Mouse (Mus musculus): ENCODE results near the gene Bicra.

Gene Bicra

GRCm38 (mm10) chr7:16046481-16047337 lies 1.0 kb downstream of the Bicra start:
- peak; percentile 84 for DNase-seq

GRCm38 (mm10) chr7:16046101-16046480 lies 1.6 kb downstream of the Bicra start:
- no peak for DNase-seq

- no peak for DNase-seq
Measured at GRCm38 (mm10) chr7:16045538-16045937, 2.2 kb downstream of the Bicra start.

DNA sequence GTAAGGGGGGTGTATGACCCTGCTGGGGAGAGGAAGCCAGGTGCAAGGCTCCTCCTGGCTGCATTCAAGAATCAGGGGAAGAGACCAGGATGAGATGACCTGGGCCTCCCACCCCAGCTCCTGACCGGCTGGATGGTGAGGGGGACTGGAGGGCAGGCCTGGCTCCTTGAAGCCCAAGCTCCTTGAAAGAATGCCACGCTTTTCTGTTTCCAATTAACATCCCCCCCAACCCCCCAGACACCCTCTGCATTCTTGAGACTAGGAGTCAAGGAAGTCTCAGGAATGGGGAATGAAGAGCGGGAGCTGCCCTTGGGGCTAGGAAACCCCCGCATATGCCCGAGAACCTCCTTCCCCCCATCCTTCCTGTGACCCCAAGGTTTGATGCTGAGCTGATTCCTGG lies 3.2 kb downstream of the Bicra start:
- DNase-seq: no peak

DNA sequence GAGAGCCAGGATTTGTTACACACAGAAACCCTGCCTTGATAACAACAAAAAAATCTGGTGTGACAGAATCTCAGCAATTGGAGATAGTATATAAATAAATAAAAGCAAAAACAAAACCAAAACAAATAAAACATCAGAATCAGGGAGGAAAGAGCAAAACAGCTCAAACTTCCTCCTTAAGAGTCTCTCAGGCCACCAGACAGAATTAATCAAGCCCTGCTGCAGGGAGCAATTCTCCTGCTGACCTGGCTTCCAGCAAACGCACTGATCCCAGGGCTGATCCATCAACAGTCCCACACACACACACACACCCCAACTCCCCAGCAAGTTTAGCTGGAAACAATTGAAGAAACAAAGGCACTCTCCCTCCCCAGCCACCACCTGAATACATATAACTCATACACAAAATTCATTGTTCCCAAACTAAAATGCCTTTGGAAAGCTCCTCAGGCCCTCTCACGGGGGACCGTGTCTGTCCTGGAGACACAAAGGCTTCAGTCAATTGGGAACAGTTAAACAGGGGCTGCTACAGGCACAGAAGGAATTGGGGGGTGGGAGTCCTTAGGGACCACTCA lies 3.8 kb downstream of the Bicra start:
- no peak for DNase-seq

DNA sequence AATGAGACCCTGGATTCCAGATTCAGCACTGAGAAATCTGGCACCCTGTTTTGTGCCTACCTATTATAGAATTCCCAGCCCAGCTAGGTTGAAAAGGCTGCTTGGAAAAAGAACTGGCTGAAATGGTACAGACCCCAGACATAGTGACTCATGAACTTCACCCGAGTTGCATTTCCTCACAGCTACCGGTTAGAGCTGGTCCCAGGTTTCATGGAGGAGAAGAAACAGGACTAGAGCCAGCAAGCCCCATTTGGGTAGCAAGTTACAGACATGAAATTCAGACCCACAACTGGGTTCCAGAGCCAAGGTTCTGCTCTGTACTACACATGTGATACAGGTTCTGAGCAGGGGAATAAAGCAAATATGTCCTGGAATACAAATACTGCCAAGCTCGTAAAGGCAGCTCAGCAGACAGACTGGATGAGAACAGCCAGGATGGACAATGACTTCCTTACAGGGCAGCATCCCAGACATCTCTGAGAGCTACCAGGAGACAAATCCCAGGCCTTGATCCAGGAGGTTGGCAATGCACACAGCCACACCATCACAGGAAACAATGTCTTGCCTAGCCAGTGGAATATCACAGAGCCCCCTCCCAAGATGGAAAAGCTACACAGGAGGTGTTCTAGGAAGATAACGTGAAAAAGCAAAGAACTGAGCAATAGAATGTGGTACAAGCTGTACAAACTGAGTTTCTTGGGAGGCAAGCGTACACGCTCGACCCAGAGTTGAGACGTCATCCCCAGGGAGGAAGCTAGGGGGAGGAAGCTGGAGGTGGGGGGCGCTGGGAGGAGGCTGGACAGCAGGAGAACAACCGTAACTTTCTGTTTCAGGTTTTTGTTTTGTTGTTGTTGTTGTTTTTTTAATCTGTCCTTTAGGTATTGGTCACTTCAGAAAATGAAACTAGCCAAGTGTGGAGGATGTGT lies 4.6 kb downstream of the Bicra start:
- no peak for DNase-seq

DNA sequence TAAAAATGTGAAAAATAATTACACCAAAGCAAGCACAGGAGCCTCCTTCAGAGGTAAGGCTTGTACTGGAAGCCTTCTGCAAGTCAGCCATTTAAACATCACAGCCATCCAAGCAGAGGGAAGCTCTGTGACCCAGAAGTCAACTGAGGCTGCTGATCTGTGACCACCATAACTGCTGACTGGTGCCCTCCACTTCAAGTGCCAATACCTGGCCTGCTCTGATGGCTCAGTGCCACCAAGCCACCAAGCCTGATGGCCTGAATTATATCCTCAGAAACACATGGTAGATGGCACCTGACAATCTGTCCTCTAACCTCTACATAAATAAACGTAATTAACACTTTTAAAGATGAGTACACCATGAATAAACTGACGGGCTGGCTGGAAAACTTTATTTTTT lies 6.5 kb downstream of the Bicra start:
- DNase-seq: no peak

GRCm38 (mm10) chr7:16039363-16039762 lies 8.4 kb downstream of the Bicra start:
- DNase-seq: no peak

GRCm38 (mm10) chr7:16036972-16037371 lies 10.7 kb downstream of the Bicra start:
- no peak for DNase-seq

DNA sequence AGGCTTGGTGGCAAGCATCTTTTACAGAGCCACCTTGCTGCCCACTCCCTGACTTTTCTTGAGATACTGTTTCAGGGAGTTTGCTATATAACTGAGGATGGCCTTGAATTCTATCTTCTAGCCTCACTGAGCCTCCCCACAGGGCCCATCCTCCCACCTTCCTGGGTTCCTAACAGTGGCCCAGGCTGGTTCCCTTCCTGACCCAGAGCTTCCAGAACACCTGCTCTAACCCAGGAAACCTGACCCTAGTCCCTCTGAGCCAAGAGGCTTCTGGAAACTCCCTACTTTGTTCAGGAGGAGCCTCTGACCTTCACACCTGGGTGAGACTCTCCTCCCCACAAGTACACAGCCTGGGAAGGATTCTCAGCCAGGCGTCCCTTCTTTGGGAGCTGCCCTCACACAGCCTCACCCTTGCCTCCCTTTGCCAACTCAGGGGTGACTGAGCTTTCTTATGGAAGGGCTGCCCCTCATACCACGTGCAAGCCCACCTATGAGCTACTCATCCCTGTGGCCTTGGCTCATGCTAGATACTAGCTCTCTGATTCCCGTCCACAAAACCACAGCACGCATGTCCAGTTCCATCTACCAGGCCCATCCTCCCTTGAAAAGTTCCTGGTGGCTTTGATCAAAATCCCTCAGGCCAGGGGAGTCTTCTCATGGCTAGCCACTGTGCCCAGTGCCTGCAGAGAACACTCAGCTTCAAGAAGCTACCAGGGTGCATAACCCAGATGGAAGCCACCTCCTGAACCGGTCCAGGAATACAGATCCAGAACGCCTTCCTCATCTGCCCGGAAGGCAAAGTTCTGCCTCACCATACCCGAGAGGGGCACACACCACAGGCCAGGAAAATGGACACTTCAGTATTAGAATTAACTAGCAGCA lies 13.9 kb downstream of the Bicra start:
- DNase-seq: no peak

DNA sequence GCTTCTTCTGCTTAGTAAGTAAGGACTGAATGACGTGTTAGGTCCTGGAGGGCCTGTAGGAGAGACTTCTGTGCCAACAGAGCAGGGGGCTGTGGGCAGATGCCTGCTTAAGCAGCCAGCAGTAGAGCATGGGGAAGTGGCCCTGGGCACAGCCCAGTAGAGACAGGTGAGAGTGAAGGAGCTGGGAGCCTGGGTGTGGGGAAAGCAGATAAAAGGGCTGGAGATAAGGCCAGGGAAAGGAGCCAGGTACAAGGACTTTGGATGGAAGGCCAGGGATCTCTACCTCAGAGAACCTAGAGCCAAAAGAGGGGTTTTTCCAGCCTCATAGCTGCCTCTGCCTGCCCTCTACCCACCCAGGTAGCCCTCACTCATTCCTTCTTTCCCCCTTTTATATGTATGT lies 14.7 kb downstream of the Bicra start:
- DNase-seq: no peak

GRCm38 (mm10) chr7:16031072-16031471 lies 16.6 kb downstream of the Bicra start:
- DNase-seq: no peak

GRCm38 (mm10) chr7:16028102-16028927 lies 19.4 kb downstream of the Bicra start:
- DNase-seq: peak; percentile 59

DNA sequence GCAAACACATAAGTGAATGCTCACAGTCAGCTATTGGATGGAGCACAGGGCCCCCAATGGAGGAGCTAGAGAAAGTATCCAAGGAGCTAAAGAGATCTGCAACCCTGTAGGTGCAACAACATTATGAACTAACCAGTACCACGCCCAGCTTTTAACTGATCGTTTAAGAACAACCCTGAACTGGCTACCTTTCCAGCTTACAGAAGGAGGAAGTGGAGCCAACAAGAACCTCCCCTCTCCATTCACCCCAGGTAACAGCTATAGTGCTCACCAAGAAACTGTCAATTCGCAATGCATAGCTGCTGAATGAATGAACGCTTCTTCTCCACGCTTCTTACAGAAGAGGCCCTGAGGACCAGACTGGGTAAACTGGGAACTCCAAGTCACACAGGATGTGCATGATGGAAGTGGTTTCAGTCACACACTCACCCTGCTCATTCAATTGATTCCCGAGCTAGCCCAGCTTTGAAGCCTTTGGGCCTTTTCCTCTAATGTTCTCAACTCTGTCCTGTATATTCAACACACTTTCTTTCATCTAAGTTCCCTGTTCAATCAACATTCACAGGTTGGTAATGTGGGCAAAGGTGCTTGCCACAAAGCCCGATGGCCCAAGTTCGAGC lies 23.0 kb downstream of the Bicra start:
- no peak for DNase-seq

- DNase-seq: no peak
Measured at GRCm38 (mm10) chr7:16019256-16020094, 28.2 kb downstream of the Bicra start.

DNA sequence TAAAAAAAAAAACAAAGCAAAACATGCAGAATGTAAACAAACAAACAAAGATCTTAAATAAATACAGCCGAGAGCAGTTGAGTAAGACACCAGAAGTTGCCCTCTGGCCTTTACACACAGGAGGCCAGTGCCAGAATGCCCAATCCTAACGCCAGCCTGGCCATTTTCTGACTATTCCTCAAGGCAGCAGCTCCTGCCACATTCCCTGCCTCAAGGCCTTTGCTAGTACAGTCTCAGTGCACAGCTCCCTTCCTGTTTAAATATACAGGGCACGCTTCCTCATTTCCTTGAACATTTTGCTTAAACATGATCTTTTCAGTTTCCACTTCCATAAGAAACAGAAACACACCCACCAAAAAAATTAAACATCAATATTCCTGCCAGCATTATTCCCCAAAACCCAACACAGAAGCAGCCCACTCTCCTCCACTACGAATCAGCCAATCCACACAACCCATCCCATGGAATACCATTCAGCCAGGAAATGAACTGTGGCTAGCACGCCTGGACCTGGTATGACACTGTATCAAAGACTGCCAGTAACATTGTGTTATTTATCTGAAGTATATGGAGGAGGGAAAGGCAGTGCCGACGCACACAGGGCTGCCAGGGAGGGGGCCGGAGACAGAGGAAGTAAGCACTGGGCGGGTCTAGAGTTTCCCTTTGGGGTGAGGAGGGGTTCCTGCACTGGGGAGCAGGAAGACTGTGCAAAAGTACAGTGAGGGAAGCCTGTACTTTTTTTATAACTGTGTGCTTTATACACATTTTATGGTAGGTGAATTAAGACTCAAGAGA lies 29.5 kb downstream of the Bicra start:
- no peak for DNase-seq

- DNase-seq: no peak
Measured at GRCm38 (mm10) chr7:16015384-16015783, 32.3 kb downstream of the Bicra start.

DNA sequence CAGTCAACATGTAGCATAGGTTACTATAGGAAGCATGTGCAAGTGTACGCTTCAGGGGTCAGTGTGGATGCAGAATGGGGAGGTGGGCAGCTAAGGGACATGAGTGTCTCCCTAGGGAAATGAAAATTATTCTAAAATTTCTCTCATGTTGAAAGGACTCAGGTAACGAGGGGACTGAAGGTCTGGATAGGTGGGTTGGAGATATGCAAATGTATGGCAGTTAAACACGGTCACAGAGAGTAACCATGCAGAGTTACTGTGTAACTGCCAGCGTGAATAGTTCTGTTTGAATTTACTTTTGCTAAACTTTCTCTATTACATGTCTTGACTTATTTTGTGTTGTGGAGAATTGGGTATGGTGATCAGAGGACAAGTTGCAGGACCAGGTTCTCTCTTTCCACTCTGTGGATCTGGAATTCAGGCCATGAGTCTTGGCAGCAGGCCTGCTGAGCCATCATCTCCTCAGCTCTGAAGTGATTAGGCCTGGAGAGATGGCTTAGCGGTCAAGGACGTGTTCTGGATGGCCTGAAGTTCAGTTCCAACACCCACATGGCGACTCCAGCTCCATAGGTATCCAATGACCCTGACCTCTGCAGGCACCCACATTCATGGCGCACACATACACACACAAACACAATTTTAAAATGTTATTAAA lies 33.1 kb downstream of the Bicra start:
- no peak for DNase-seq

Measured in layer of hippocampus, adult 9-11 months (tissue).